Mouse (Mus musculus): ENCODE results near the gene Ccdc89.

GRCm38 (mm10) chr7:90444206-90444605 lies 17.8 kb downstream of the Ccdc89 start:
- TF ChIP-seq MAX (IDR thresholded peaks at IDR 0.05; ENCODE audit: low read length): no peak
- TF ChIP-seq CTCF (IDR thresholded peaks at IDR 0.05 in 2 of 3, conservative IDR thresholded peaks at IDR 0.05 in 1 of 3; ENCODE audit: control insufficient read depth in 1 of 3, insufficient read depth in 1 of 3, low read depth in 2 of 3, low read length in 3 of 3, poor library complexity in 1 of 3, severe bottlenecking in 1 of 3): no peak
- TF ChIP-seq RCOR1 (IDR thresholded peaks at IDR 0.05; ENCODE audit: low read depth, low read length): no peak
